Mouse (Mus musculus) lung, adult 2 months (tissue): ENCODE data around the gene Slc22a14. TPM values are rescaled to one million over a fixed set of nuclear protein-coding genes. Genes with fewer than 3 reads are reported as not detected.
A peak's percentile ranks its signal among the peaks of the same experiment; 100 is the strongest.
"Not testable (repeated sequence)": the region's sequence is repeated elsewhere in the genome, so short reads cannot be mapped to it uniquely, and the experiment has no call there.

Source experiments
- DNase-seq: peaks from one replicate; pipeline ENCODE4 v3.0.0; 2022
- H3K4me1 ChIP-seq: fragments of 200-500 bp; 2 replicates; pipeline ENCODE4 v1.6.1; 2011; ENCODE audit warnings: low read length; ENCODE audit not compliant: control insufficient read depth, insufficient read depth
- H3K4me3 ChIP-seq: fragments of 200-500 bp; replicated peaks from 2 replicates; pipeline ENCODE3; 2011; ENCODE audit warnings: low read depth, mild to moderate bottlenecking, control low read depth, low read length; ENCODE audit errors: extremely low read depth
- CTCF ChIP-seq: fragments of 200-500 bp; IDR thresholded peaks from 2 replicates; pipeline ENCODE4 v1.5.1; 2011; ENCODE audit warnings: mild to moderate bottlenecking, low read length, control low read depth; ENCODE audit not compliant: insufficient read depth
- POLR2A ChIP-seq: fragments of 200-500 bp; IDR thresholded peaks from 2 replicates; pipeline ENCODE4 v1.6.1; 2011; ENCODE audit warnings: low read depth, mild to moderate bottlenecking, control low read depth, low read length, borderline replicate concordance; ENCODE audit errors: extremely low read depth
- WGBS: fragments of 180-500 bp; shearing (Covaris S2); methylation state at CpG from one replicate; pipeline ENCODE4 v1.1.7; 2018; 5-methylcytosine and 5-hydroxymethylcytosine counted together
- polyA plus RNA-seq: library from polyadenylated mRNA; depleted of rRNA; stranded (reverse); fragments of >200 nt; gene quantifications from 2 replicates; pipeline ENCODE4 v1.2.3, GENCODE M21; 2012

The Slc22a14 gene
- polyA plus RNA-seq, 1 experiment = 0.99 TPM

DNA sequence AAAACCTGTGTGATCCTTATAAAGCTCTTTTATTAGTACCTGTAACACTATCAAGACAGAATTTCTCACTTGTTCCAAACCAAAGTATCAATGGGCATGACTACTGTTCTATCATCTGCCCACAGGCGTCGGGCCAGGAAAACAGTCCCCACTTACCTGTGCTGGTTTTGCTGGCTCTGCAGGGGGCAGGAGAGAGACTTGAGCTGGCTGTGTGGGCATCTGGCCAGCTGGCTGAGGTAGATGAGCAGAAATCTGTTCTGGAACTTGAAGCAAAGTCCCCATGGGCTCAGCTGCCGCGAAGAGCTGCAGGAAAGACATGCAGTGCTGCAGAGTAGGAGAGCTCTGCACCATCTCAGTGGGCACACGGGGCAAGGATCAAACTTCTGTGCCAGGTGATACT lies 118.5 kb downstream of the Slc22a14 start:
- H3K4me1 ChIP-seq = no peaks in the 10 kb centered on the region
- TF ChIP-seq CTCF = peak; percentile 5; the same call in 1 of the 2 replicates
- no peak for TF ChIP-seq POLR2A
- no peak overlapping the region for H3K4me3 ChIP-seq
- 72% methylated on average over 5 of the region's 5 CpGs for WGBS
- DNase-seq = peak; percentile 22

DNA sequence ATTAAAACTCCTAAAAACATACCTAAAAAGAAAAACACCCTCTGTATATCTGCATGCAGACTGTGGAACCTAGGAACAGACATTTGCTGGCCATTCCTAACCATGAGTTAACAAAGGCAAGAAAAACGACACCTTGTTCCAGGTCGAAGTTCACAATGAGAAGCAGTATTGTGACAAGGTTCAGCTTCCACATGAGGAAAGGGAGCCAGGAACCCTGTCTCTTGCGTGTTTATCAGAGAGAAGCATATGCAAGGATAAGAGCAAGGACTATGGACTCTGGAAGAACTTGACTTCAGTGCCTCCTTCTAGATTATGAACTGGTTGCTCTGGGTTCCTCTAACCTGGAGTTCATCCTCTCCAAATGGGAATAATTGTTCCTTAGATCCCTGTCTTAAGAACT lies 121.4 kb downstream of the Slc22a14 start:
- TF ChIP-seq POLR2A (no peak), CTCF (no peak)
- Histone ChIP-seq H3K4me3 (no peak overlapping the region), H3K4me1 (no peaks in the 10 kb centered on the region)
- DNase-seq = no peak
- WGBS = 87% methylated on average over 3 of the region's 3 CpGs

DNA sequence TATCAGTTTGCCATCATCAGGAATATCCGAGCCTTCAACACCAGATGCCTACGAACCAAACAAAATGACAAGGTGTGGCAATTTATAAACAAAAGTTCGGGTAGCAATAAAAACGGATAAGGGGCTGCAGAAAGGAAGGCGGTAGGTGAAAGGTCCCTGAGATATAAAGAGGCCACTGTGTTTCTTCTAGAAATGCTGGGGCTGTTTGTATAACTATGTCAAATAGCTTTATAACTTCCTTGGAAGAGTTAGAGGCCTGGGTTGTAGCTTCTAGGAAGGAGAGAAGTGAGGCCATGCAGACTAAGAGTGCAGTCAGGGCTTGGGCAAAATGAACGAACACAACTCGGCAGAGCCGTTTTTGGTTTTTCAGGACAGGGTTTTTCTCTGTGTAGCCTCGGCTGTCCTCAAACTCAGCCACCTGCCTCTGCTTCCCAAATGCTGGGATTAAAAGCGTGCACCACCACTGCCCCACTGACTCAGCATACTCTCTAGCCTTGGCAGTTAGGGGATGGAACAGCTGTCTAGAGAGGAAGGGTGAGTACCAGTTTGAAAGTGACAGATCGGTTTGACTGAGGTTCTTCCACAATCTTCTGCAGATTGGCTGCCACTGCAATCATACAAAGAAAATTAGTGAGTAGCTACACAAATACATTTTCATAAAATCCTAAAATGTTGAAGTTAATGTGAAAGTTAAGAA lies 124.0 kb downstream of the Slc22a14 start:
- H3K4me3 ChIP-seq = no peak overlapping the region
- no peak for TF ChIP-seq CTCF
- TF ChIP-seq POLR2A = no peak
- no peak for DNase-seq
- H3K4me1 ChIP-seq = no peaks in the 10 kb centered on the region
- 75% methylated on average over 11 of the region's 11 CpGs for WGBS

DNA sequence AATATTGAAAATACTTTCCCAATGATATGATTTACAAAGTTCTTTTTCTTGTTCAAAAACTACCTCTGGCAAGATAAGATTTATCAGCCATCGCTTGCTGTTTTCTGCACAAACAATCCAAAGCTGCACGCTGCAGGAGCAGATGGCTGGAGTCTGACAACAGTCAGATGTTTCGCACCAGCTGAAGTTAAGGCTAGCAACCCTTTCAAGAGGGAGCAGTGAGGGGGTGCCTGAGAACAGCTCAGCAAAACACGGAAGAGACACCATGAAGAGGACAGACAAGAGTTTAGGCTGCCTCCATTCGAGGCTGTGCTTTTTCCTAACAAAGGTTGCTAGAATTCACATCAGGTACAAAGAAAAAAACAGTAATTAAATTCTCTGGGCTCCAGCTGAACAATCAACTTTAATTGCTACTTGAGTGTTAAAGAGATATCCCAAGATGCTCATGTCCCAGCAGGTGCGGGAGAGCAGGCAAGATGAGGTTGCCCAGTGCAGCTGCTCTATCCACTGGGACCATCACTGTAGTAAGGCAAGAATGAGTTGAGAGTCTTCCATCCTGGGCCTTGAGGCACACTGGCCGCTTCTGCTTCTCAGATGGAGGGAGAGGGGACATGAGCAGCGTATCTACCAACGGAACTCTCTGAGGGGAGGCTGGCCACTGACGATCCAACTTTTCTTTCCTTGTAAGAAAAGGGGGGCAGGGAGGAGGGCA lies 124.9 kb downstream of the Slc22a14 start:
- Histone ChIP-seq H3K4me1 (no peaks in the 10 kb centered on the region), H3K4me3 (no peak overlapping the region)
- no peak for DNase-seq
- 87% methylated on average over 10 of the region's 10 CpGs for WGBS
- TF ChIP-seq POLR2A (no peak), CTCF (no peak)

DNA sequence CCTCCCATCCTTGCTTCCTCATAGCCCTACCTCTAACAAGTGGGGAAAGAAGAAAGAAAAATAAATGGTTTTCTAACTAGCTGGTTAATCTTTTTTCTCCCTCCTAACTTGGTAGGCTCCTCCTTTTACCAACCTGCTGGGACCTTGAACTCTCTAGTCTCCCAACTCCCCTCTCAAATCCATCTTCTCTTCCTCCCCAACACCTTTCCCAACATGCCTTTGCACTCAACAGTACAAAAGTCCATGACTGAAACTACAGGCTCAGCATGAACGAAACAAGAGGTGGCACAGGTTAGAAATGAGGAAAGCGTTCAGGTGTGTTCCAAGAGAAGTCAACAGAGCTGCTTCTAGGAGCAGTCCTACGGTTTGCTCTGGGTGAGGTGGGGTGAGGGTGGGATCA lies 126.1 kb downstream of the Slc22a14 start:
- no peak for DNase-seq
- TF ChIP-seq POLR2A (no peak), CTCF (no peak)
- no peaks in the 10 kb centered on the region for H3K4me1 ChIP-seq

DNA sequence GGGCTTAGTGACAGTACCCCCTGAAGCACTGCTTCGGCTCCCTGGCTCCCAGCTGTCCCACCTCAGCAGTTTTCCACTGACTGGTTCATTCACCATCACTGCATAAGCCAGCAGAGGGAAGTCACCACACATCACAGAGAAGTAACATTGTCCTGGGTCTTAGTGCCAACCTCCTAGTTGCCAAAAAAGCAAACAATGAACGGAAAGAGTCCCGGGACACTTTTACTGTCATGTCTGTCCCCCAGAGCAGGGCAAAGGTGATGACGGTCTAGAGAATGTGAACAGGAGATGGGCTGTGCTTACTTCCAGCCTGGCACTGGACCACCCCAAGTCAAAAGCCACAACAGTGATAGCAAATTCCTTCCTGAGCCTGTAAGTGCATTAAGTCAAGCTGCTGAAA lies 126.6 kb downstream of the Slc22a14 start:
- no peak for TF ChIP-seq CTCF
- no peak for TF ChIP-seq POLR2A
- Histone ChIP-seq H3K4me3 (no peak overlapping the region), H3K4me1 (no peaks in the 10 kb centered on the region)
- no peak for DNase-seq
- WGBS = 70% methylated on average over 4 of the region's 4 CpGs

More for the DNA sequence above, 126.1 kb downstream of the Slc22a14 start:
- no peak overlapping the region for H3K4me3 ChIP-seq
- 96% methylated on average over 3 of the region's 3 CpGs for WGBS

DNA sequence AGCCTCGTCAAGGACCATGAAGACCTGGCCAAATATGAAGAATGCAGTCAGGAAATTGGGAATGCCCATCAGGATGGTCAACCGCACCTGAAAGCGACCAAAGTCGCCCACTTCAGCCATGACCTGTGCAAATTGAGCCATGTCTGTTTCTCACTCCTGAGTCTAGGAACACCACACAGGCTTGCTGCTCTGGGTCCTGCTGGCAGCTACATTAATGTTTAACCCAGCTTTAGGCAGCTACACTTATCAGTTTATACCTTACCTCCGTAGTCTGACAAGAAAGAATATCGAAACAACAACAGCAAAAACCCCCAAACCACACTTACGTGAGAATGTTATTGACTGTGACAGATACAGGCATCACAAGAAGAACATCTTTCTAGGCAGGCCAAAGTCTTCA lies 133.8 kb downstream of the Slc22a14 start:
- Histone ChIP-seq H3K4me1 (no peaks in the 10 kb centered on the region), H3K4me3 (no peak overlapping the region)
- TF ChIP-seq CTCF = no peak
- DNase-seq = no peak
- 86% methylated on average over 7 of the region's 7 CpGs for WGBS

DNA sequence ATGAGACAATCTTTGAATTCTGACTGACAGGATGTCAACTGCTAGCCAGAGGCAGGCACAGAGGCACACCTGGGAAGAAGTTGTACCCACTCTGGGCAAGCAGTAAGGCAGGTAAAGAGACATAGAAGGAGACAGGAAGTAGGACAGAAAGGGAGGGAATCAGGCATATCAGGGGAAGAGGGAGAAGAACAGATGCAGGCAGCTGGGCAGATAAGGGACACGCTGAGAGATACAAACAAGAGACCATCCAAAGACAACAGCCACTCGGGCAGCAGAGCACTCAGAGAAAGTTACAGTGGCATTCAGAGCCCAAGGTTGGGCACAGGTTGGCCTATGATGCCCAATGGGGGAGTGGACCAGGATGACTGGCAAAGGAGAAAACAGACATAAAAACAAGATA lies 134.5 kb downstream of the Slc22a14 start:
- H3K4me3 ChIP-seq = no peak overlapping the region
- TF ChIP-seq POLR2A (no peak), CTCF (no peak)
- no peaks in the 10 kb centered on the region for H3K4me1 ChIP-seq
- DNase-seq = no peak
- WGBS = 78% methylated on average over 2 of the region's 2 CpGs

DNA sequence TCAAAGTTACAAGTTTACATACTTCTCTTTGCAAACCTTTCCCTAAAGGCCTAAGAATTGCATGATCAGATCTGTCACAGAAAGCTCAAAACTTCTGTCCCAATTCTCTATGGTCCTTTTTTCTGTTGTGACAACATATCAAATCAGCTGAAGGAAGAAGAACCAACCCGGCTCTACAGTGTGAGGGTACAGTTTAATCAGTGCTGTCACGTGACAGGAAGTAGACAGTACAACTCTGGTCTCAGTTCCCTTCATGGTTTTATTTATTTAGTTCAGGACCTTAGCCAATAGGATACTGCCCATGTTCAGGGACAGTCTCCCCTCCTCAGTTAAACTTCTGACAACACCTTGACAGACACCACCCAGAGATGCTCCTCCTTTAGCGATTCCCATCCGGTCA lies 145.1 kb downstream of the Slc22a14 start:
- TF ChIP-seq POLR2A (no peak), CTCF (no peak)
- H3K4me3 ChIP-seq = no peak overlapping the region
- no peaks in the 10 kb centered on the region for H3K4me1 ChIP-seq
- WGBS = 67% methylated on average over 4 of the region's 4 CpGs
- no peak for DNase-seq

DNA sequence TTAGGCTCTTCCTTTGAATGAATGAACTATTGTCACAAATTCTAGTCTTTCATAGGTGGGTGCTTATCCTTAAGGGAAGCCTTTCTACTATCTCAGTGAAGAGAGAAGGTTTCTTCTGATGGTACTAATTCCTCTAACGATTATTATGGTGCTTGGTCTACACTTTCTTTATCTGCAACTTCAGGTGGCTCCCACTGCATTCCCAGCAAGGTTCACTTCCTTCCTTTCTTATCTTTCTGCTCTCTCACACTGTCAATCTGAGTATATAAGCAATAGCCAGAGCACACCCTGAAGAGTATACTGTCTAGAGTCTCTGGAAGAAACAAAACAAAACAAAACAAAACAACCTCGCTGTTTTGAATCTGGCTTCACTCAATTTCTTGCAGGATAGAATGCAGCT lies 145.7 kb downstream of the Slc22a14 start:
- DNase-seq = no peak
- Histone ChIP-seq H3K4me3 (no peak overlapping the region), H3K4me1 (no peaks in the 10 kb centered on the region)
- TF ChIP-seq CTCF (no peak), POLR2A (no peak)
- 69% methylated on average over 2 of the region's 2 CpGs for WGBS

DNA sequence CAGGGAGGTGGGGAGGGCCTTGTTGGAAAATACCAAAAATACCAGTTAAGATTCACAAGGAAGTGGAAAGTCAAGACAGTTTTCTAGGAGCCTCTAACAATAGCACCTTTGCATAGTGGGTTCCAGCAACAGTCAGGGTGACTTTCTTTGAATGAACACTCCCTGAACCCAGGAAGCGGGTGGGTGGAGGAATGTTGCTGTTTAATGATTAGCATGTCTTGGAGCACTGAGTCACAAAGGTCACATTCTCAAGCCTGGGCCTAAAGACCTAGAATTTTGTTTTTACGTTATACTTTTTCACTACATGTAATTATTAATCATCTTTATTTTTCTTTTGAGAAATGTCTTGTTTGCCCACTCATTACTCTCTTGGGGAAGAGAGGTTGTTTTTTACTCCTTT lies 150.0 kb downstream of the Slc22a14 start:
- 86% methylated on average over 2 of the region's 2 CpGs for WGBS
- not testable (repeated sequence) for H3K4me3 ChIP-seq, H3K4me1 ChIP-seq, DNase-seq
